Mouse (Mus musculus) megakaryocyte, embryonic 14.5 days (primary cell): ENCODE results near the gene Etv2.

ENCODE experiments used
- FLI1 ChIP-seq: IDR thresholded peaks from 2 replicates; pipeline ENCODE4 v1.6.1; 2012; ENCODE audit warnings: low read length, inconsistent platforms, mixed read lengths
- GATA1 ChIP-seq: IDR thresholded peaks from 3 replicates; pipeline ENCODE4 v1.6.1; 2012; ENCODE audit warnings: mixed read lengths, low read length, inconsistent platforms, borderline replicate concordance

GRCm38 (mm10) chr7:30635752-30636151, at the start of gene Etv2:
- TF ChIP-seq GATA1 (no peak), FLI1 (no peak)
